Mouse (Mus musculus) olfactory bulb, adult 2 months (tissue): Measurements from ENCODE around the gene Rab22a.
"Not testable (repeated sequence)": the region's sequence is repeated elsewhere in the genome, so short reads cannot be mapped to it uniquely, and the experiment has no call there.

Experiments
- CTCF ChIP-seq: fragments of 200-500 bp; IDR thresholded peaks from 2 replicates; pipeline ENCODE4 v1.5.1; 2012; ENCODE audit warnings: low read depth, mild to moderate bottlenecking, low read length, moderate library complexity; ENCODE audit not compliant: insufficient read depth
- POLR2A ChIP-seq: fragments of 200-500 bp; IDR thresholded peaks from 2 replicates; pipeline ENCODE4 v1.6.1; 2012; ENCODE audit warnings: mild to moderate bottlenecking, low read depth, low read length, moderate library complexity; ENCODE audit not compliant: insufficient read depth

DNA sequence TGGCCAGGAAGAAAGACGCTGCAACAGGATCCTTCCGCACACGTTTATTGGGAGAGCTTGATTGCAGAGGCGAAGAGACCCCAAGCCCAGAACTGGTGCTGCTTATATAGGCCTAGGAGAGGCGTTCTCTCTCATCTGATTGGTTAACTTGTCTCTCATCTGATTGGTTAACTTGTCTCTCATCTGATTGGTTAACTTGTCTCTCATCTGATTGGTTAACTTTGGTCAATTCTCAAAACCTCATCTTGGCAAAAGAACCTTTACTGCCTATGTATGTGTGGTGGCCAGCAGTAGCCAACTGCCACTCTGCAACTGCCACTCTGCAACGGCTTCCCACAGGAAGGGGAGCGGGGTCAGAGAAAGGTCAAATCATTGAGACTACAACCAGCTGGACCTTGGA is 59.6 kb downstream of the Rab22a start, which contains the start of gene 1700010B08Rik:
- not testable (repeated sequence) for TF ChIP-seq CTCF, POLR2A
